ENCODE assay signal across 8 mouse cellular contexts in genomic region chr11:102209742-102210141, GRCm38 (mm10). TPM values are rescaled to one million over a fixed set of nuclear protein-coding genes. Genes with fewer than 3 reads are reported as not detected.
DNase-seq lines count a peak whose midpoint lies in the region; ATAC-seq lines count a peak whose summit lies in the region.

No protein-coding gene starts in this region.

- intact Hi-C loops in gastrocnemius, postnatal 36 days (cut with DNase I): no loop called here
- intact Hi-C loops in heart, postnatal 14 days (cut with DNase I): loop anchor here (2.0 kb wide), 1 partner anchor 19 kb away; no protein-coding TSS in a partner anchor

- no peak for ATAC-seq in neural tube, embryonic 15.5 days (ENCODE audit: low FRiP score)

- WGBS in neural tube, embryonic 15.5 days: 12% methylated on average over 2 of the region's 2 CpGs

- H3K36me3 ChIP-seq in neural tube, embryonic 15.5 days: peaks cover 22% of the 10 kb centered on the region

- H3K4me1 ChIP-seq in neural tube, embryonic 15.5 days: peaks cover 74% of the 10 kb centered on the region

- H3K4me2 ChIP-seq in neural tube, embryonic 15.5 days: no peak overlapping the region

- no peak overlapping the region for H3K9ac ChIP-seq in neural tube, embryonic 15.5 days (replicated peaks)

- peak; percentile 26 for DNase-seq in gastrocnemius, postnatal 10 days
- no peak for DNase-seq in gastrocnemius, postnatal 36 days
- peak; percentile 74 for DNase-seq in 416B (ENCODE audit: low read depth)
- peak; percentile 71 for DNase-seq in cerebellum, adult 11 months
- peak; percentile 33 to 46 for DNase-seq in heart, postnatal 14 days
- DNase-seq in layer of hippocampus, adult 18-20 months (ENCODE audit: low spot score in 2 of 2): no peak
- DNase-seq in left cerebral cortex, adult 8-10 months (ENCODE audit: low spot score in 2 of 2): no peak

- 0 out of 2 replicates have a peak overlapping the region, but pooled peaks have one; percentile 37 for H3K27ac ChIP-seq in neural tube, embryonic 15.5 days (replicated peaks)

- no peaks in the 10 kb centered on the region for H3K9me3 ChIP-seq in neural tube, embryonic 15.5 days (replicated peaks)

- no peak overlapping the region for H3K4me3 ChIP-seq in neural tube, embryonic 15.5 days (replicated peaks)

- no peaks in the 10 kb centered on the region for H3K27me3 ChIP-seq in neural tube, embryonic 15.5 days (replicated peaks)

RNA-seq across cellular contexts. Expression of gene Hdac5, which starts 20.2 kb away (rescaled TPM):
- total RNA-seq in gastrocnemius, postnatal 10 days (2021): 10 to 100 TPM; 68.5 to 86.9 TPM
- total RNA-seq in gastrocnemius, postnatal 36 days (2021): 10 to 100 TPM; 62.2 to 78.7 TPM
- 100 to 1,000 TPM; 122 to 138 TPM for total RNA-seq in heart, postnatal 14 days (2021)
- 74.0 and 77.4 TPM in 2 replicates for polyA plus RNA-seq in neural tube, embryonic 15.5 days (2015; fragmentation: Nextera tagmentation; extraction: Ambion mirVana)
- total RNA-seq in layer of hippocampus, adult 18-20 months (2021): 100 to 1,000 TPM; 258 to 266 TPM
- 100 to 1,000 TPM; 245 to 275 (median 254) TPM for total RNA-seq in left cerebral cortex, adult 8-10 months (2022)

RNA-seq across cellular contexts. Expression of gene G6pc3, which starts 20.3 kb away (rescaled TPM):
- 10 to 100 TPM; 32.2 to 34.6 TPM for total RNA-seq in gastrocnemius, postnatal 10 days (2021)
- 10 to 100 TPM; 45.6 TPM for total RNA-seq in gastrocnemius, postnatal 36 days (2021)
- 10 to 100 TPM; 35.0 to 35.7 TPM for total RNA-seq in heart, postnatal 14 days (2021)
- 40.4 and 42.0 TPM in 2 replicates for polyA plus RNA-seq in neural tube, embryonic 15.5 days (2015; fragmentation: Nextera tagmentation; extraction: Ambion mirVana)
- 10 to 100 TPM; 61.0 to 65.1 TPM for total RNA-seq in layer of hippocampus, adult 18-20 months (2021)
- 10 to 100 TPM; 65.4 to 78.4 (median 75.2) TPM for total RNA-seq in left cerebral cortex, adult 8-10 months (2022)

RNA-seq across cellular contexts. Expression of gene Lsm12, which starts 24.6 kb away (rescaled TPM):
- total RNA-seq in gastrocnemius, postnatal 10 days (2021): 10 to 100 TPM; 83.1 to 84.4 TPM
- total RNA-seq in gastrocnemius, postnatal 36 days (2021): 10 to 100 TPM; 86.6 to 89.2 TPM
- 10 to 100 TPM; 44.4 to 47.6 TPM for total RNA-seq in heart, postnatal 14 days (2021)
- 111 and 121 TPM in 2 replicates for polyA plus RNA-seq in neural tube, embryonic 15.5 days (2015; fragmentation: Nextera tagmentation; extraction: Ambion mirVana)
- total RNA-seq in layer of hippocampus, adult 18-20 months (2021): 10 to 100 TPM; 59.3 to 59.4 TPM
- total RNA-seq in left cerebral cortex, adult 8-10 months (2022): 10 to 100 TPM; 52.8 to 55.3 (median 53.9) TPM

RNA-seq across cellular contexts. Expression of gene BC030867, which starts 38.9 kb away (rescaled TPM):
- 1 to 10 TPM in 1 of 2 experiments, under 1 TPM in 1; 0.99 to 1.2 TPM for total RNA-seq in gastrocnemius, postnatal 10 days (2021)
- total RNA-seq in gastrocnemius, postnatal 36 days (2021): not detected
- under 1 TPM; 0.74 to 0.83 TPM for total RNA-seq in heart, postnatal 14 days (2021)
- polyA plus RNA-seq in neural tube, embryonic 15.5 days (2015; fragmentation: Nextera tagmentation; extraction: Ambion mirVana): 2.2 and 5.1 TPM in 2 replicates
- 1 to 10 TPM in 1 of 2 experiments, under 1 TPM in 1; 0.86 to 1.8 TPM for total RNA-seq in layer of hippocampus, adult 18-20 months (2021)
- 1 to 10 TPM in 3 of 4 experiments, under 1 TPM in 1; 0.76 to 1.6 (median 1.4) TPM for total RNA-seq in left cerebral cortex, adult 8-10 months (2022)

RNA-seq across cellular contexts. Expression of gene Tmem101, which starts 53.5 kb away (rescaled TPM):
- total RNA-seq in gastrocnemius, postnatal 10 days (2021): 10 to 100 TPM; 13.7 to 15.9 TPM
- 10 to 100 TPM; 10.1 to 11.4 TPM for total RNA-seq in gastrocnemius, postnatal 36 days (2021)
- total RNA-seq in heart, postnatal 14 days (2021): 10 to 100 TPM; 14.5 TPM
- polyA plus RNA-seq in neural tube, embryonic 15.5 days (2015; fragmentation: Nextera tagmentation; extraction: Ambion mirVana): 41.2 and 41.5 TPM in 2 replicates
- 10 to 100 TPM; 25.0 to 27.2 TPM for total RNA-seq in layer of hippocampus, adult 18-20 months (2021)
- 10 to 100 TPM; 19.4 to 27.6 (median 20.2) TPM for total RNA-seq in left cerebral cortex, adult 8-10 months (2022)

Comparison
In these comparisons a context has a peak if more than half of its experiments do, and no peak if none do; other contexts are left out.
1. DNase-seq: peak in gastrocnemius, postnatal 10 days (single experiment), 416B (single experiment), cerebellum, adult 11 months (single experiment) and heart, postnatal 14 days (2 of 2); none in gastrocnemius, postnatal 36 days (0 of 2), layer of hippocampus, adult 18-20 months (0 of 2) and left cerebral cortex, adult 8-10 months (0 of 2).